Mouse (Mus musculus): ENCODE measurements around the gene Actr6. TPM values are rescaled to one million over a fixed set of nuclear protein-coding genes. Genes with fewer than 3 reads are reported as not detected.

Gene Actr6
- 28.4 and 38.2 TPM in 2 replicates for total RNA-seq (2015)
- total RNA-seq (2017) = 28.9 TPM in 2 replicates

- peak; percentile 98 for ATAC-seq (replicated peaks; ENCODE audit: poor library complexity)
These were observed at the start of gene Actr6 for GRCm38 (mm10) chr10:89732001-89732794. TSS of gene Actr6 (minus strand) at chr10:89732295.

- no peak for ATAC-seq (replicated peaks; ENCODE audit: poor library complexity)
These were observed 43.9 kb upstream of the Actr6 start for GRCm38 (mm10) chr10:89776029-89776428.

GRCm38 (mm10) chr10:89771894-89772293 is 39.8 kb upstream of the Actr6 start:
- peak; percentile 45 for ATAC-seq (replicated peaks; ENCODE audit: poor library complexity)

GRCm38 (mm10) chr10:89769096-89769495 is 37.0 kb upstream of the Actr6 start:
- no peak for ATAC-seq (replicated peaks; ENCODE audit: poor library complexity)

DNA sequence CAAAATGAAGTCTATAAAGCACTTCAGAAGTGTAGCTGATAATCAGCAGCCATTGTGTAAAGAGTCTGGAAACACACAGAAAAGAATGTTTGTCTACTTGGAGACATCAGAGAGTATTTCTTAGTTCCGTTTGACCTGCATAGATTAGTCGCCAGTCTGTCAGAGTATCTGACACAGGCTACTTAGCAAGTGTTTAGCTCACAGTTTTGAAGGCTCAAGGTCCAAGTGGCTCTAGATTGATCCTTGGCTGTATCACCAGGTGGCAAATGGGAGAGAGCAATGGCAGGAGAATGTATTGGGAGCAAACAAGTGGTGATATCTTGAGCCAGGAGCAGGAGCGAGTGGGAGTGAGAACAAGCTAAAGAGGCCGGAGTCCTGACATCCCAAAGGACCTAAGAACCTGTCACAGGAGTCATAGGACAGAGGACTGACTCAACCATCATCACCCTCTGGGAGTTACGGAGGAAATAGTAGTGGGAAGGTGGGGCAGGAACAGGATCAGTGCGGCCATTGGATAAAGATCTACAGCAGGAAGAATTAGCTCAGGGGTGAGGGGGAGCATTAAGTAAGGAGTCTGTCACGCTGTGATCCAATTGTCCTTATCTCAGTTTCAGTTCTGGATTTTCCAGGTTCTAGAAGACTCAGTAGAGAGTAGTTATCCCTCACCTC is 36.4 kb upstream of the Actr6 start:
- no peak for ATAC-seq (replicated peaks; ENCODE audit: poor library complexity)

GRCm38 (mm10) chr10:89765790-89766714 is 34.0 kb upstream of the Actr6 start:
- ATAC-seq (replicated peaks; ENCODE audit: poor library complexity) = peak; percentile 11; the same call in 1 of the 2 replicates

GRCm38 (mm10) chr10:89764457-89765121 is 32.5 kb upstream of the Actr6 start:
- ATAC-seq (replicated peaks; ENCODE audit: poor library complexity) = peak; percentile 32

DNA sequence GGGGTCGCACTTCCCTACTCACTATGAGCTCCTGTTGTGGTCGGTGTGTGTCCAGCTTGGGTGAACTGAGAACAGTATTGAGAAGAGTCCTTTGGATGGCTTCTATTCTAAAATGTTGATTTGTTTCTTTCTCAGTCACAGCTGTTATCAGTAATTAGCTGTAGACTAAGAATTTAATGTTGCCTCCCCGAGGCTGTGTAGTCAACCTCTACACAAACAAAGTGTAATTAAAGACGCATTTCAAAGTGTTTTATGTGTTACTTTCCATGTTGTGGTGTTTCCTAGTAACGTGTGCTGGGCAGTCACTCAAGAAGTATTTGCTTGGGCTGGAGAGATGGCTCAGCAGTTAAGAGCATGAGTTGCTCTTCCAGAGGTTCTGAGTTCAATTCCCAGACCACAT is 28.7 kb upstream of the Actr6 start:
- no peak for ATAC-seq (replicated peaks; ENCODE audit: poor library complexity)

DNA sequence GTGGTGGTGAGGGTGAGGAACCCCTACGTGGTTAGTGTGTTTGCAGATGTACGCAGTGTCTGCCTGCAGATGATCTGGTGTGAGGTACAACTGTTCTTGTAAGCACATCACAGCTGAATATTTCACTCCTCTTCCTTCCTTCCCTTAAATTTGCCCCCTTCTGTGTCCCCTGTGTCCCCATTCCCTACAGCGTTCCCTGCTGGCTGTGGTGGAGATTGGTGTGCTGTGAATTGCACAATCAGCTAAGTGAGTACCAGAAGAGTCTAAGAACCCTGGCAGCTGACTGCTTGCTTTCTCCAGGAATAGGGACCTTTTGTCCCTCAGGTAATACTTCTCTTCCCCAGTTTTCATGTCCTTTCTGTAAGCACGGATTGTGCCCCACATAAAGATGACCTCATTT is 23.1 kb upstream of the Actr6 start:
- ATAC-seq (replicated peaks; ENCODE audit: poor library complexity) = peak; percentile 52

- no peak for ATAC-seq (replicated peaks; ENCODE audit: poor library complexity)
These were observed 19.0 kb upstream of the Actr6 start for GRCm38 (mm10) chr10:89751069-89751468.

GRCm38 (mm10) chr10:89748619-89749018 is 16.5 kb upstream of the Actr6 start:
- no peak for ATAC-seq (replicated peaks; ENCODE audit: poor library complexity)

DNA sequence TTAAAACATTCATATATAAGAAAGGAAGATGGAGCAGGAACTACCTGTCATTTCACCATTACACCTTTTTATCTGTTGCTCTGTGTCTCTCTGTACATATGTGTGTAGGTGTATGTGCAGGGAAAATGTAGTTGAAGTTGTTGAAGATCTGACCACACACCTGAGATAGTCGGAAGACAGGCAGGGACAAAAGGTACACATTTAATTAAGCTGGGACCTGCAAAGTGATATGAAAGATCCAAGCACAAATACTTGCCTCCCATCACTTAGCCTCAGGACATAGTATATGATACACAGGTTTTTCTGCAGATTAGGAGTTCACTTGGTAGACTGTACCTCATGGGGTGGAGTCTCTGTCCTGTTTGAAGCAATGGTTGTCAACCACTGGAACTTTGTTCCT is 15.8 kb upstream of the Actr6 start:
- ATAC-seq (replicated peaks; ENCODE audit: poor library complexity) = no peak

DNA sequence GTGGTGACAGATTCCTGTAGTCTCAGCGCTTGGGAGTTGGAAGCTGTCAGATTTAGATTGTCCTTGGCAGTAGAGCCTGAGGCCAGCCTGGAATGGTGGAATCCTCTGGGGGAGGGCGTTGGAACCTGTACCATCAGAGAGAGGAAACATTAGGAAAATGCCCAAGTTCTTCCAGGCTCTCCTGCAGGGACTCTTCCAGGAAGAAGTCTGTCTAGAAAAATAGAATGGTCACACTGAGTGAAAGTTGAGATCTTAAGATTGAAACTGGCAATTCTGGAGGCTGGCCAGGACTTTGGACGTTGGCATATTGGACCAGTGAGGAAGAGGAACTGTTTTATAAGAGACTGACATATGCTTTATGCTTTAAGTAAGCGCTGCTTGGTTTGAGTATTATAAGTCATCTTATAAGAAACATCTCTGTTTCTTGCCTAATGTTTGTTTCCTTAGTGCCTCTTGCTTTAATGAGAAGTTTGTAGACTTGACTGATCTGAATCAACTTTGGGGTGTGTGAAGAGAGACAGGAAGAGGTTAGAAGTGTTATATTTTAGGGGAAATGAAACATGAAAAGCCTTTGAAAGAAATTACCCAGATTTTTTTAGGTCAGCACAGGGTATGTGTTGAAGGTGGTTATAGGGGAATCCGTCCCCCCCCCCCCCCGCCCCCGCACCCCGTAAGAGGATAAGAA is 15.3 kb upstream of the Actr6 start:
- peak; percentile 7; the same call in 1 of the 2 replicates for ATAC-seq (replicated peaks; ENCODE audit: poor library complexity)

DNA sequence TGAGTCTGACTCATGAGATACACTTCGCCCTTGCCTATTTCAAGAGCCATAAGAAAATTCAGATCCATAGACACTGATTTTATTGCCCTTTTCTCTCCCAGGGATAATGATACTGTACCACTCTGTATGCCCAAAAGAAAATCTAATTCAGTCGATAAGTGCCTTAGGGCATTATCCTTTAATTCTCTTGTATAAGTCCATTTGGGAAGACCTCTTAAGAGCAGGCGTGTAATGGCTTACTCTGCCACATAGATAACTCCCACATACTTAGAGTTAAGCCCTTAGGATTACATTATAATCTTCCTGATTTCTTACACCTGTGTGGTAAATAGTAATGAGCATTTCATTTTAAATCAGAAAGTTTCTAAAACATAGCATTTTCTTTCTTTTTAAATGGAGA is 14.5 kb upstream of the Actr6 start:
- ATAC-seq (replicated peaks; ENCODE audit: poor library complexity) = no peak

GRCm38 (mm10) chr10:89745666-89746020 is 13.5 kb upstream of the Actr6 start:
- ATAC-seq (replicated peaks; ENCODE audit: poor library complexity) = peak; percentile 32

DNA sequence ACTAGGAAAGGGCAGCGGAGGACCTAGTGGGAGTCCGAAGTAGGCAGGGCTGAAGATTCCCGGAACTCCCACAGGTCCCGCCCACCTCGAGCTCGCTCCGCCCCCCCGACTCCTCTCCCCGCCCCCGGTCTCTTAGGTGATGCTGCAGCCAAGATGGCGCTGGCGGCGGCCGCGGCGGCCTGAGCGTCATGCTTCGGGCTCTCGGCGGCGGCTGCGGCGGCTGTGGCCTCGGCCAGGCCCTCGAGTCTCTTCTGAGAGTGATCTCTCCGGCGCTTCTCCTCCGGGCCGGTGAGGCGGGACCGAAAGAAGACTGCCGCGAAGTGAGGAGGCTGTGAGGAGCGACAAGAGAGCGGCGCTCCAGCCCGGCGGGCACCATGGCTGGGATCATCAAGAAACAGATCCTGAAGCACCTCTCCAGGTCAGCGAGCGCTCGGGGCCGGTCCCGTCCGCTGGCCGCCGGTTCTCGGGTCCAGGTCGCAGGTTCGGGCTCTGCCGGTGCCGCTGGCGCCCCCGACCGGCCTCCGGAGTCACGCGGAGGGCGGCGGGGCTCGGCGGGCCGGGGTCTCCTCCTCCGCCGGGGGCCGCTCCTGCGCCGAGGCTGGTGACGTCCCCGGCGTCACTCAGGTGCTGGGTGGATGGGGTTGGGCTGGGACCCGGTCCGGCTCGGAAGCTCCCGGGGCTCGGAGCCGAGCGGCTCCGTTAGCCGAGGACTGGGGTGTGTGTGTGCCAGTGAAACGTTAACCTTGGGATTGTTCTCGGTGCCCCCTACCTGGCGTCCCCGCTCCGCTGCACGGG is 13.0 kb upstream of the Actr6 start, which contains the start of gene Uhrf1bp1l:
TSS of gene Uhrf1bp1l (plus strand) at position 121 of the 795 bp plus-strand sequence.
- ATAC-seq (replicated peaks; ENCODE audit: poor library complexity) = peak; percentile 72

DNA sequence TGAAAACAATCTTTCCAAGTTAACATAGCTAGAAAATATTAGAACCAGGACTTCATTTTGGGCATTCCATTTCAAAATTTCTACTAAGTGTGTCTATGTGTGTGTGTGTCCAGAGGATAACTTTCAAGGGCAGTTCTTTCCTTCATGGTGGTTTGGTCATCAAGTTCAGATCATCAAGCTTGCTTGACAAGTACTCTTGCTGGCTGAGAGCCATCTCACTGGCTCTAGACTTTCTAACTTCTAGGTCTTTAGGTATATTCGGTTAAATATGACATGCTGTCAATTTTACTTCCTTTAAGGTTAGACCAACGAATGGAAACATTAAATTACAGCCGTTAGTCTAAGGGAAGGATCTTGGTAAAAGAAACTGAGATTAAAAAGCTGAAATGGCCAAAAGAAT is 12.2 kb upstream of the Actr6 start:
- no peak for ATAC-seq (replicated peaks; ENCODE audit: poor library complexity)

DNA sequence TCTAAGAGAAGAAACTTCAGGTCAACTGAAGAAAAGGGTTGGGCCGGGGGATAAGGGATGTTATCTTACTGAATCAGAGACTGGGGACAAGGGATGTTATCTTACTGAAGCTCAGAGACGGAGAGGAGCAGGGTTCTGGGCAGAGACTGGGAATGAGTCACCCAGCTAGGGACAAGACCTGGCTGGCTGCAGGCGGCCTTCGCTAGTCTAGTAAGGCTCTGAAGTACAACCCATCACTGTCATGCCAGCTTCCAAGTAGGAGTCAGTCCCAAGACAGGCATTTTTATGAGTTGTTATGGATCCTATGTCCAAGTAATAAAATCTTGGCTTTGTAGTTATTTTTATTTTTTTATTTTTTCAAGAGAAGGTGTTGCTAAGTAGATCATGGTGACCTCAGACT is 11.2 kb upstream of the Actr6 start:
- ATAC-seq (replicated peaks; ENCODE audit: poor library complexity) = no peak

- ATAC-seq (replicated peaks; ENCODE audit: poor library complexity) = peak; percentile 53
These were observed 8.9 kb upstream of the Actr6 start for GRCm38 (mm10) chr10:89740995-89741394.
